Mouse (Mus musculus) right cerebral cortex, adult 18-20 months (tissue): ENCODE results near the gene Notch1.

ENCODE experiments used
- DNase-seq: peaks from one replicate; pipeline ENCODE4 v3.0.0; 2022; ENCODE audit warnings: mixed read lengths

Gene Notch1

GRCm38 (mm10) chr2:26444946-26445665 lies 71.4 kb downstream of the Notch1 start, which contains the start of gene Sec16a:
Sec16a (minus strand) TSS chr2:26445216.
- DNase-seq, result peak; percentile 100

GRCm38 (mm10) chr2:26444368-26444767 lies 72.1 kb downstream of the Notch1 start:
- DNase-seq, result no peak

- DNase-seq, result no peak
These were observed 72.6 kb downstream of the Notch1 start for GRCm38 (mm10) chr2:26443876-26444275.

GRCm38 (mm10) chr2:26442843-26443242 lies 73.6 kb downstream of the Notch1 start:
- no peak for DNase-seq

GRCm38 (mm10) chr2:26441688-26442087 lies 74.8 kb downstream of the Notch1 start:
- no peak for DNase-seq

- DNase-seq, result no peak
These were observed 75.2 kb downstream of the Notch1 start for GRCm38 (mm10) chr2:26441261-26441660.

- DNase-seq, result no peak
These were observed 76.8 kb downstream of the Notch1 start for GRCm38 (mm10) chr2:26439671-26440070.

GRCm38 (mm10) chr2:26438373-26438772 lies 78.1 kb downstream of the Notch1 start:
- no peak for DNase-seq

GRCm38 (mm10) chr2:26437221-26437620 lies 79.2 kb downstream of the Notch1 start:
- DNase-seq, result peak; percentile 70

GRCm38 (mm10) chr2:26434791-26435572 lies 81.5 kb downstream of the Notch1 start:
- no peak for DNase-seq

- no peak for DNase-seq
These were observed 86.6 kb downstream of the Notch1 start for GRCm38 (mm10) chr2:26429851-26430250.

GRCm38 (mm10) chr2:26424541-26424940 lies 91.9 kb downstream of the Notch1 start:
- no peak for DNase-seq

GRCm38 (mm10) chr2:26423086-26423485 lies 93.4 kb downstream of the Notch1 start:
- no peak for DNase-seq

GRCm38 (mm10) chr2:26421969-26422368 lies 94.5 kb downstream of the Notch1 start:
- DNase-seq, result no peak

- no peak for DNase-seq
These were observed 98.3 kb downstream of the Notch1 start for GRCm38 (mm10) chr2:26418120-26418519.

- no peak for DNase-seq
These were observed 99.4 kb downstream of the Notch1 start for GRCm38 (mm10) chr2:26417066-26417465.

- no peak for DNase-seq
These were observed 105.5 kb downstream of the Notch1 start for GRCm38 (mm10) chr2:26410931-26411411.

- no peak for DNase-seq
These were observed 106.4 kb downstream of the Notch1 start for GRCm38 (mm10) chr2:26410091-26410490.

GRCm38 (mm10) chr2:26409362-26409761 lies 107.1 kb downstream of the Notch1 start:
- DNase-seq, result no peak

- DNase-seq, result peak; percentile 96
These were observed 107.7 kb downstream of the Notch1 start, which contains the start of gene Inpp5e for GRCm38 (mm10) chr2:26408515-26409356. Inpp5e (minus strand) TSS chr2:26409203.
